Mouse (Mus musculus) mouse embryonic stem cell (cell line): Measurements from ENCODE around the gene Fbxo45.

Experiments used
- in situ Hi-C, 2 experiments: fragments of 300-500 bp; cut with MboI; formaldehyde crosslinking; loops; 1 replicate in 1 of 2; 3 replicates in 1 of 2; pipeline ENCODE4 v1.14.3; 2019 to 2020; ENCODE audit warnings: low sequenced_read_pairs in 2 of 2, low pct_unique_long_range_greater_than_20kb in 1 of 2, mixed read lengths in 1 of 2; ENCODE audit not compliant: unreplicated experiment in 1 of 2

Gene Fbxo45

GRCm38 (mm10) chr16:32221803-32222202, 25.2 kb downstream of the Fbxo45 start:
- in situ Hi-C loops, result no loop called here

GRCm38 (mm10) chr16:32214804-32215576, 32.0 kb downstream of the Fbxo45 start:
- in situ Hi-C loops, result no loop called here

GRCm38 (mm10) chr16:32214156-32214555, 32.8 kb downstream of the Fbxo45 start:
- in situ Hi-C loops, result no loop called here

- in situ Hi-C loops, result no loop called here
Measured at GRCm38 (mm10) chr16:32204902-32205301, 42.1 kb downstream of the Fbxo45 start.

- in situ Hi-C loops, result no loop called here
Measured at GRCm38 (mm10) chr16:32202681-32203080, 44.3 kb downstream of the Fbxo45 start.

GRCm38 (mm10) chr16:32201004-32201325, 46.0 kb downstream of the Fbxo45 start:
- in situ Hi-C loops, result no loop called here

GRCm38 (mm10) chr16:32200256-32201003, 46.5 kb downstream of the Fbxo45 start:
- in situ Hi-C loops, result no loop called here

- in situ Hi-C loops, result no loop called here
Measured at GRCm38 (mm10) chr16:32190011-32190441, 56.9 kb downstream of the Fbxo45 start.

GRCm38 (mm10) chr16:32189109-32189508, 57.8 kb downstream of the Fbxo45 start:
- in situ Hi-C loops, result no loop called here

- in situ Hi-C loops, result no loop called here
Measured at GRCm38 (mm10) chr16:32186056-32186455, 60.9 kb downstream of the Fbxo45 start.
